Mouse (Mus musculus) midbrain, embryonic 16.5 days (tissue): ENCODE results near the gene Myh14. TPM values are rescaled to one million over a fixed set of nuclear protein-coding genes. Genes with fewer than 3 reads are reported as not detected.

Source experiments
- ATAC-seq: fragments of 200-750 bp; cut with Nextera tagmentation; 2 replicates; pipeline ENCODE4 v1.8.0; 2017; ENCODE audit warnings: moderate TSS enrichment
- H3K27ac ChIP-seq: fragments of 300-500 bp; sonication (generic); 2 replicates; pipeline ENCODE4 v1.5.1; 2014; ENCODE audit warnings: mild to moderate bottlenecking, low read length, mixed read lengths
- H3K27me3 ChIP-seq: fragments of 300-500 bp; sonication (generic); 2 replicates; pipeline ENCODE4 v1.6.1; 2014; ENCODE audit warnings: low read depth, low read length, mixed read lengths; ENCODE audit not compliant: control insufficient read depth, insufficient read depth
- H3K36me3 ChIP-seq: fragments of 300-500 bp; sonication (generic); 2 replicates; pipeline ENCODE4 v1.6.1; 2014; ENCODE audit warnings: mild to moderate bottlenecking, low read length, moderate library complexity, mixed read lengths; ENCODE audit not compliant: control insufficient read depth, insufficient read depth
- H3K4me1 ChIP-seq: fragments of 300-500 bp; sonication (generic); 2 replicates; pipeline ENCODE4 v1.6.1; 2014; ENCODE audit warnings: mild to moderate bottlenecking, low read length, mixed read lengths; ENCODE audit not compliant: control insufficient read depth, insufficient read depth
- H3K4me2 ChIP-seq: fragments of 300-500 bp; sonication (generic); 2 replicates; pipeline ENCODE4 v1.6.1; 2014; ENCODE audit warnings: mild to moderate bottlenecking, low read length, mixed read lengths
- H3K4me3 ChIP-seq: fragments of 300-500 bp; sonication (generic); 2 replicates; pipeline ENCODE4 v1.5.1; 2014; ENCODE audit warnings: low read depth, mild to moderate bottlenecking, low read length, moderate library complexity, mixed read lengths
- H3K9ac ChIP-seq: fragments of 300-500 bp; sonication (generic); 2 replicates; pipeline ENCODE4 v1.6.1; 2014; ENCODE audit warnings: low read depth, low read length, mixed read lengths
- H3K9me3 ChIP-seq: fragments of 300-500 bp; sonication (generic); replicated peaks from 2 replicates; pipeline ENCODE4 v1.6.1; 2014; ENCODE audit warnings: mild to moderate bottlenecking, low read length, mixed read lengths; ENCODE audit not compliant: control insufficient read depth, poor library complexity, severe bottlenecking
- WGBS: fragments of 180-500 bp; shearing (Covaris S2); extraction: QIAGEN DNeasy Blood & Tissue Kit; methylation state at CpG from one replicate; pipeline ENCODE4 v1.1.7; 2014; 5-methylcytosine and 5-hydroxymethylcytosine counted together
- polyA plus RNA-seq: library from polyadenylated mRNA; unstranded; fragments of >200 nt; fragmentation: Nextera tagmentation; extraction: Ambion mirVana; gene quantifications from 2 replicates; pipeline ENCODE4 v1.2.1, GENCODE M21; 2015

Myh14 gene
- polyA plus RNA-seq, 1 experiment from 2014 or later = 3.3 TPM

GRCm38 (mm10) chr7:44647729-44648128 is 22.9 kb downstream of the Myh14 start:
- H3K4me3 ChIP-seq = no peak overlapping the region
- no peak for ATAC-seq
- H3K4me2 ChIP-seq = no peak overlapping the region
- WGBS = 79% methylated on average over 10 of the region's 10 CpGs
- H3K9ac ChIP-seq = no peak overlapping the region
- H3K27ac ChIP-seq = no peak overlapping the region
- H3K36me3 ChIP-seq = no peaks in the 10 kb centered on the region
- H3K4me1 ChIP-seq = no peaks in the 10 kb centered on the region; the same call in 1 of the 2 replicates
- H3K27me3 ChIP-seq = peaks cover 22% of the 10 kb centered on the region
- no peaks in the 10 kb centered on the region for H3K9me3 ChIP-seq

- Histone ChIP-seq H3K27ac (no peak overlapping the region), H3K27me3 (peaks cover 22% of the 10 kb centered on the region), H3K36me3 (no peaks in the 10 kb centered on the region), H3K9ac (no peak overlapping the region), H3K4me2 (no peak overlapping the region), H3K4me1 (no peaks in the 10 kb centered on the region; the same call in 1 of the 2 replicates), H3K9me3 (no peaks in the 10 kb centered on the region), H3K4me3 (no peak overlapping the region)
- 54% methylated on average over 7 of the region's 7 CpGs for WGBS
- ATAC-seq = no peak
These were observed 23.5 kb downstream of the Myh14 start for GRCm38 (mm10) chr7:44647042-44647724.

- 20% methylated on average over 15 of the region's 15 CpGs for WGBS
- H3K4me3 ChIP-seq = no peak overlapping the region
These were observed 24.7 kb downstream of the Myh14 start for GRCm38 (mm10) chr7:44645951-44646350.

GRCm38 (mm10) chr7:44645256-44645655 is 25.4 kb downstream of the Myh14 start:
- WGBS = 76% methylated on average over 5 of the region's 5 CpGs
- H3K4me1 ChIP-seq = no peaks in the 10 kb centered on the region; the same call in 1 of the 2 replicates
- no peak overlapping the region for H3K9ac ChIP-seq
- H3K27ac ChIP-seq = no peak overlapping the region
- no peaks in the 10 kb centered on the region for H3K9me3 ChIP-seq
- H3K36me3 ChIP-seq = no peaks in the 10 kb centered on the region
- peaks cover 31% of the 10 kb centered on the region for H3K27me3 ChIP-seq
- peak; percentile 36; the same call in 1 of the 2 replicates for ATAC-seq
- no peak overlapping the region for H3K4me3 ChIP-seq
- H3K4me2 ChIP-seq = no peak overlapping the region

More at GRCm38 (mm10) chr7:44645951-44646350, 24.7 kb downstream of the Myh14 start:
- no peak for ATAC-seq
- Histone ChIP-seq H3K4me1 (no peaks in the 10 kb centered on the region; the same call in 1 of the 2 replicates), H3K27ac (no peak overlapping the region), H3K36me3 (no peaks in the 10 kb centered on the region), H3K27me3 (peaks cover 26% of the 10 kb centered on the region), H3K4me2 (0 out of 2 replicates have a peak overlapping the region, but pooled peaks have one; percentile 27), H3K9me3 (no peaks in the 10 kb centered on the region), H3K9ac (no peak overlapping the region)

- Histone ChIP-seq H3K36me3 (no peaks in the 10 kb centered on the region), H3K4me1 (no peaks in the 10 kb centered on the region; the same call in 1 of the 2 replicates), H3K9ac (no peak overlapping the region), H3K4me2 (no peak overlapping the region), H3K27me3 (peaks cover 52% of the 10 kb centered on the region), H3K27ac (no peak overlapping the region), H3K9me3 (0 out of 2 replicates have a peak, but pooled peaks cover 3% of the 10 kb centered on the region), H3K4me3 (no peak overlapping the region)
- ATAC-seq = no peak
- WGBS = 32% methylated on average over 8 of the region's 8 CpGs
These were observed 28.8 kb downstream of the Myh14 start for GRCm38 (mm10) chr7:44641887-44642286.

GRCm38 (mm10) chr7:44640843-44641605 is 29.6 kb downstream of the Myh14 start:
- 25% methylated on average over 25 of the region's 25 CpGs for WGBS
- H3K9ac ChIP-seq = 0 out of 2 replicates have a peak overlapping the region, but pooled peaks have one; percentile 20

GRCm38 (mm10) chr7:44638663-44639062 is 32.0 kb downstream of the Myh14 start:
- Histone ChIP-seq H3K27me3 (peaks cover 36% of the 10 kb centered on the region), H3K9me3 (0 out of 2 replicates have a peak, but pooled peaks cover 3% of the 10 kb centered on the region), H3K4me3 (0 out of 2 replicates have a peak overlapping the region, but pooled peaks have one; percentile 3), H3K9ac (no peak overlapping the region), H3K4me2 (peak overlapping the region; percentile 39), H3K27ac (no peak overlapping the region), H3K36me3 (no peaks in the 10 kb centered on the region), H3K4me1 (no peaks in the 10 kb centered on the region)
- ATAC-seq = no peak
- 4% methylated on average over 16 of the region's 16 CpGs for WGBS

More at GRCm38 (mm10) chr7:44640843-44641605, 29.6 kb downstream of the Myh14 start:
- H3K4me3 ChIP-seq = peak overlapping the region; percentile 14; the same call in 1 of the 2 replicates
- 0 out of 2 replicates have a peak, but pooled peaks cover 3% of the 10 kb centered on the region for H3K9me3 ChIP-seq
- H3K27ac ChIP-seq = no peak overlapping the region
- H3K36me3 ChIP-seq = no peaks in the 10 kb centered on the region
- no peaks in the 10 kb centered on the region; the same call in 1 of the 2 replicates for H3K4me1 ChIP-seq
- H3K4me2 ChIP-seq = peak overlapping the region; percentile 25; the same call in 1 of the 2 replicates
- peaks cover 52% of the 10 kb centered on the region for H3K27me3 ChIP-seq
- ATAC-seq = no peak

GRCm38 (mm10) chr7:44636684-44637083 is 34.0 kb downstream of the Myh14 start:
- Histone ChIP-seq H3K27ac (no peak overlapping the region), H3K4me2 (no peak overlapping the region), H3K27me3 (peaks cover 34% of the 10 kb centered on the region), H3K36me3 (no peaks in the 10 kb centered on the region), H3K9ac (no peak overlapping the region), H3K9me3 (0 out of 2 replicates have a peak, but pooled peaks cover 3% of the 10 kb centered on the region), H3K4me1 (no peaks in the 10 kb centered on the region), H3K4me3 (no peak overlapping the region)
- no peak for ATAC-seq
- 85% methylated on average over 9 of the region's 9 CpGs for WGBS
